Mouse (Mus musculus) heart, postnatal 25 days (tissue): ENCODE results near the gene Kcnj12. TPM values are rescaled to one million over a fixed set of nuclear protein-coding genes. Genes with fewer than 3 reads are reported as not detected.
A peak's percentile ranks its signal among the peaks of the same experiment; 100 is the strongest.

Source experiments
- DNase-seq: peaks from one replicate; pipeline ENCODE4 v3.0.0; 2022; ENCODE audit warnings: low spot score
- intact Hi-C: fragments of 180-260 bp; cut with DNase I; formaldehyde crosslinking; loops from one replicate; pipeline ENCODE4 v1.15.1; 2025
- total RNA-seq, 2 experiments: library from RNA; stranded (reverse); gene quantifications; 2 replicates each; pipeline ENCODE4 v1.2.3; 2021

The Kcnj12 gene
- 10 to 100 TPM; 25.2 to 28.6 TPM for total RNA-seq

GRCm38 (mm10) chr11:61022550-61023391, at the start of gene Kcnj12:
Kcnj12 (plus strand) TSS chr11:61022564.
- intact Hi-C loops: loop anchor here (5.0 kb wide), 1 partner anchor 35 kb away; no protein-coding TSS in a partner anchor
- DNase-seq: no peak

- no peak for DNase-seq
- intact Hi-C loops: no loop called here
These were observed 47.3 kb upstream of the Kcnj12 start for GRCm38 (mm10) chr11:60975097-60975496.

GRCm38 (mm10) chr11:60976234-60976633, 46.1 kb upstream of the Kcnj12 start:
- intact Hi-C loops: no loop called here
- no peak for DNase-seq

- DNase-seq: no peak
- intact Hi-C loops: no loop called here
These were observed 45.6 kb upstream of the Kcnj12 start for GRCm38 (mm10) chr11:60976742-60977141.

- DNase-seq: no peak
These were observed 45.2 kb upstream of the Kcnj12 start for GRCm38 (mm10) chr11:60977153-60977552.

GRCm38 (mm10) chr11:60978658-60979057, 43.7 kb upstream of the Kcnj12 start:
- intact Hi-C loops: no loop called here
- no peak for DNase-seq

More at GRCm38 (mm10) chr11:60977153-60977552, 45.2 kb upstream of the Kcnj12 start:
- intact Hi-C loops: no loop called here

- intact Hi-C loops: no loop called here
These were observed 42.6 kb upstream of the Kcnj12 start for GRCm38 (mm10) chr11:60979788-60980187.

GRCm38 (mm10) chr11:60981693-60982486, 40.5 kb upstream of the Kcnj12 start:
- DNase-seq: no peak
- intact Hi-C loops: no loop called here

More at GRCm38 (mm10) chr11:60979788-60980187, 42.6 kb upstream of the Kcnj12 start:
- DNase-seq: no peak

GRCm38 (mm10) chr11:60984912-60985558, 37.3 kb upstream of the Kcnj12 start:
- intact Hi-C loops: loop anchor here (5.0 kb wide), 1 partner anchor 37 kb away; the partner anchor contains the start of gene Kcnj12
- DNase-seq: peak; percentile 23

GRCm38 (mm10) chr11:60990428-60990827, 31.9 kb upstream of the Kcnj12 start:
- intact Hi-C loops: no loop called here
- no peak for DNase-seq

GRCm38 (mm10) chr11:61002736-61003135, 19.6 kb upstream of the Kcnj12 start:
- intact Hi-C loops: no loop called here
- no peak for DNase-seq

GRCm38 (mm10) chr11:61004046-61004445, 18.3 kb upstream of the Kcnj12 start:
- no peak for DNase-seq
- intact Hi-C loops: no loop called here

- no peak for DNase-seq
- intact Hi-C loops: no loop called here
These were observed 17.6 kb upstream of the Kcnj12 start for GRCm38 (mm10) chr11:61004781-61005180.

- intact Hi-C loops: no loop called here
- no peak for DNase-seq
These were observed 17.0 kb upstream of the Kcnj12 start for GRCm38 (mm10) chr11:61005345-61005744.

- DNase-seq: no peak
- intact Hi-C loops: no loop called here
These were observed 10.5 kb upstream of the Kcnj12 start for GRCm38 (mm10) chr11:61011736-61012294.

- intact Hi-C loops: no loop called here
- no peak for DNase-seq
These were observed 5.4 kb upstream of the Kcnj12 start for GRCm38 (mm10) chr11:61016866-61017398.

- intact Hi-C loops: loop anchor here (5.0 kb wide), 1 partner anchor 34 kb away; no protein-coding TSS in a partner anchor
- DNase-seq: no peak
These were observed 1.2 kb upstream of the Kcnj12 start for GRCm38 (mm10) chr11:61021129-61021528.

GRCm38 (mm10) chr11:61021676-61022549, 451 bp upstream of the Kcnj12 start:
- no peak for DNase-seq
- intact Hi-C loops: loop anchor here (5.0 kb wide), 1 partner anchor 35 kb away; no protein-coding TSS in a partner anchor
